Comparison of ENCODE assay signal across 25 mouse cellular contexts in genomic region chr14:76633170-76633569, GRCm38 (mm10).
A peak's percentile ranks its signal among the peaks of the same experiment; 100 is the strongest.
DNase-seq lines count a peak whose midpoint lies in the region; ATAC-seq and TF ChIP-seq lines count a peak whose summit lies in the region.
"Had no signal": no experiment of that assay in that cellular context is flagged by ENCODE, and none has a peak within 500 bp of the region (broad histone marks: within the 10 kb centered on the region; RNA-seq: fewer than 3 reads in every experiment).

No protein-coding gene starts in this region.

- no peaks in the 10 kb centered on the region for H3K27me3 ChIP-seq in embryonic facial prominence, embryonic 11.5 days (ENCODE audit: control insufficient read depth, insufficient read depth, low read length)
- H3K27me3 ChIP-seq in embryonic facial prominence, embryonic 10.5 days (replicated peaks; ENCODE audit: low read depth, poor library complexity, severe bottlenecking), result 0 out of 2 replicates have a peak, but pooled peaks cover 3% of the 10 kb centered on the region
- no peaks in the 10 kb centered on the region for H3K27me3 ChIP-seq in heart, embryonic 16.5 days (ENCODE audit: control insufficient read depth, insufficient read depth, low read length)
- H3K27me3 ChIP-seq in heart, embryonic 12.5 days (replicated peaks), result no peaks in the 10 kb centered on the region
- no peaks in the 10 kb centered on the region for H3K27me3 ChIP-seq in kidney, embryonic 15.5 days
- no peaks in the 10 kb centered on the region for H3K27me3 ChIP-seq in ES-Bruce4 (ENCODE audit: control insufficient read depth, insufficient read depth, low read length, poor library complexity, severe bottlenecking)
- H3K27me3 ChIP-seq: forebrain, embryonic 13.5 days; heart, embryonic 13.5 days; Patski had no signal

- peak; percentile 8 for DNase-seq in embryonic facial prominence, embryonic 11.5 days (ENCODE audit: low spot score)
- DNase-seq in embryonic facial prominence, embryonic 10.5 days (ENCODE audit: low spot score), result no peak
- DNase-seq in kidney, adult 9 months, result no peak
- DNase-seq in spleen, postnatal 36 days (ENCODE audit: low spot score in 2 of 2), result no peak
- DNase-seq: adrenal gland, postnatal 10 days; adrenal gland, postnatal 36 days; cerebellum, adult 18-20 months; cerebellum, adult 9-10 months; cerebellum, postnatal 14 days; gastrocnemius, postnatal 25 days; heart, postnatal 10 days; heart, postnatal 36 days had no signal

- no peaks in the 10 kb centered on the region for H3K9me3 ChIP-seq in embryonic facial prominence, embryonic 11.5 days (replicated peaks; ENCODE audit: control insufficient read depth, low read length)
- H3K9me3 ChIP-seq in embryonic facial prominence, embryonic 10.5 days, result no peaks in the 10 kb centered on the region
- 0 out of 2 replicates have a peak, but pooled peaks cover 3% of the 10 kb centered on the region for H3K9me3 ChIP-seq in heart, embryonic 16.5 days (replicated peaks; ENCODE audit: control insufficient read depth, low read length)
- no peaks in the 10 kb centered on the region for H3K9me3 ChIP-seq in heart, embryonic 12.5 days (replicated peaks)
- H3K9me3 ChIP-seq in kidney, embryonic 15.5 days (replicated peaks), result no peaks in the 10 kb centered on the region
- no peaks in the 10 kb centered on the region for H3K9me3 ChIP-seq in ES-Bruce4 (replicated peaks; ENCODE audit: control insufficient read depth, insufficient read depth, low read length, poor library complexity, severe bottlenecking)
- H3K9me3 ChIP-seq: forebrain, embryonic 10.5 days; forebrain, embryonic 13.5 days; heart, embryonic 13.5 days; hindbrain, embryonic 10.5 days had no signal

- no peak overlapping the region for H3K9ac ChIP-seq in embryonic facial prominence, embryonic 11.5 days (replicated peaks; ENCODE audit: low read length)
- no peak overlapping the region for H3K9ac ChIP-seq in heart, embryonic 16.5 days (ENCODE audit: low read length)
- H3K9ac ChIP-seq in heart, embryonic 12.5 days, result no peak overlapping the region
- no peak overlapping the region for H3K9ac ChIP-seq in kidney, embryonic 15.5 days
- peak overlapping the region; percentile 25; the same call in 1 of the 2 replicates for H3K9ac ChIP-seq in ES-Bruce4 (ENCODE audit: low read depth, poor library complexity, severe bottlenecking)
- H3K9ac ChIP-seq: forebrain, embryonic 13.5 days; heart, embryonic 13.5 days; hindbrain, embryonic 14.5 days had no signal

- TF ChIP-seq CTCF in ES-Bruce4 (IDR thresholded peaks at IDR 0.05; ENCODE audit: low read depth, low read length), result no peak

- H3K36me3 ChIP-seq in embryonic facial prominence, embryonic 11.5 days (replicated peaks; ENCODE audit: control insufficient read depth, insufficient read depth, low read depth, low read length), result no peaks in the 10 kb centered on the region
- no peaks in the 10 kb centered on the region for H3K36me3 ChIP-seq in embryonic facial prominence, embryonic 10.5 days (replicated peaks)
- no peaks in the 10 kb centered on the region for H3K36me3 ChIP-seq in heart, embryonic 16.5 days (ENCODE audit: control insufficient read depth, insufficient read depth)
- H3K36me3 ChIP-seq in heart, embryonic 12.5 days, result no peaks in the 10 kb centered on the region
- no peaks in the 10 kb centered on the region for H3K36me3 ChIP-seq in kidney, embryonic 15.5 days
- H3K36me3 ChIP-seq in ES-Bruce4 (ENCODE audit: control insufficient read depth, insufficient read depth, low read length, poor library complexity, severe bottlenecking), result no peaks in the 10 kb centered on the region
- H3K36me3 ChIP-seq: forebrain, embryonic 10.5 days; G1E; heart, embryonic 13.5 days; hindbrain, embryonic 10.5 days had no signal

- no peaks in the 10 kb centered on the region for H3K4me1 ChIP-seq in embryonic facial prominence, embryonic 11.5 days (ENCODE audit: control insufficient read depth, insufficient read depth, low read length)
- peaks cover 23% of the 10 kb centered on the region for H3K4me1 ChIP-seq in embryonic facial prominence, embryonic 10.5 days
- peaks cover 27% of the 10 kb centered on the region for H3K4me1 ChIP-seq in heart, embryonic 16.5 days (ENCODE audit: control insufficient read depth, insufficient read depth, low read length)
- peaks cover 32% of the 10 kb centered on the region for H3K4me1 ChIP-seq in heart, embryonic 12.5 days (replicated peaks)
- H3K4me1 ChIP-seq in kidney, embryonic 15.5 days, result peaks cover 44% of the 10 kb centered on the region
- H3K4me1 ChIP-seq in ES-Bruce4 (ENCODE audit: control insufficient read depth, insufficient read depth, low read length), result peaks cover 21% of the 10 kb centered on the region

- no peak overlapping the region for H3K27ac ChIP-seq in embryonic facial prominence, embryonic 11.5 days (replicated peaks; ENCODE audit: low read depth, low read length)
- no peak overlapping the region for H3K27ac ChIP-seq in embryonic facial prominence, embryonic 10.5 days (replicated peaks)
- H3K27ac ChIP-seq in heart, embryonic 16.5 days (ENCODE audit: low read length), result peak overlapping the region; percentile 16; the same call in 1 of the 2 replicates
- H3K27ac ChIP-seq in heart, embryonic 12.5 days (ENCODE audit: poor library complexity, severe bottlenecking), result no peak overlapping the region
- H3K27ac ChIP-seq in kidney, embryonic 15.5 days, result peak overlapping the region; percentile 14; the same call in 1 of the 2 replicates
- H3K27ac ChIP-seq in ES-Bruce4 (ENCODE audit: insufficient read depth, low read length), result peak overlapping the region; percentile 44
- H3K27ac ChIP-seq: forebrain, embryonic 10.5 days; forebrain, embryonic 13.5 days; heart, embryonic 13.5 days; hindbrain, embryonic 10.5 days; hindbrain, embryonic 14.5 days had no signal

- H3K4me3 ChIP-seq in embryonic facial prominence, embryonic 11.5 days (ENCODE audit: low read depth, low read length), result no peak overlapping the region
- H3K4me3 ChIP-seq in embryonic facial prominence, embryonic 10.5 days, result no peak overlapping the region
- H3K4me3 ChIP-seq in heart, embryonic 16.5 days (ENCODE audit: low read length), result no peak overlapping the region
- H3K4me3 ChIP-seq in heart, embryonic 12.5 days, result no peak overlapping the region
- no peak overlapping the region for H3K4me3 ChIP-seq in kidney, embryonic 15.5 days (replicated peaks)
- H3K4me3 ChIP-seq in ES-Bruce4 (ENCODE audit: low read depth, low read length), result 0 out of 2 replicates have a peak overlapping the region, but pooled peaks have one; percentile 27
- H3K4me3 ChIP-seq: forebrain, embryonic 10.5 days; forebrain, embryonic 13.5 days; heart, embryonic 13.5 days; hindbrain, embryonic 10.5 days had no signal

- 67% methylated on average over 6 of the region's 6 CpGs for WGBS in embryonic facial prominence, embryonic 11.5 days
- 73% methylated on average over 6 of the region's 6 CpGs for WGBS in embryonic facial prominence, embryonic 10.5 days
- 45% methylated on average over 6 of the region's 6 CpGs for WGBS in heart, embryonic 16.5 days
- WGBS in heart, embryonic 12.5 days, result 60% methylated on average over 6 of the region's 6 CpGs
- 39% methylated on average over 6 of the region's 6 CpGs for whole genome bisulfite sequencing in kidney, embryonic 15.5 days

- no peak for TF ChIP-seq POLR2A in ES-Bruce4 (IDR thresholded peaks at IDR 0.05; ENCODE audit: insufficient read depth, low read length)

- TF ChIP-seq EP300 in ES-Bruce4 (IDR thresholded peaks at IDR 0.05; ENCODE audit: insufficient read depth, low read depth, low read length), result no peak

- no peak overlapping the region for H3K4me2 ChIP-seq in embryonic facial prominence, embryonic 11.5 days (ENCODE audit: low read depth, low read length)
- H3K4me2 ChIP-seq in heart, embryonic 16.5 days (ENCODE audit: low read depth, low read length), result no peak overlapping the region
- no peak overlapping the region for H3K4me2 ChIP-seq in heart, embryonic 12.5 days
- no peak overlapping the region for H3K4me2 ChIP-seq in kidney, embryonic 15.5 days
- H3K4me2 ChIP-seq: forebrain, embryonic 13.5 days; heart, embryonic 13.5 days; hindbrain, embryonic 14.5 days had no signal

- no peak for ATAC-seq in embryonic facial prominence, embryonic 11.5 days (replicated peaks; ENCODE audit: insufficient number of reproducible peaks, low FRiP score, low TSS enrichment, low read depth)
- ATAC-seq in heart, embryonic 16.5 days (replicated peaks; ENCODE audit: extremely low read depth, insufficient read depth, low FRiP score), result no peak
- ATAC-seq in heart, embryonic 12.5 days (ENCODE audit: insufficient number of reproducible peaks, low FRiP score), result no peak
- no peak for ATAC-seq in kidney, embryonic 15.5 days (replicated peaks; ENCODE audit: low FRiP score)
- ATAC-seq: forebrain, embryonic 13.5 days; forebrain, embryonic 16.5 days; intestine, postnatal 0 days; Patski had no signal

Comparison
In these comparisons a context has a peak if more than half of its experiments do, and no peak if none do; other contexts are left out.
1. H3K27ac ChIP-seq: peak in heart, embryonic 16.5 days (single experiment), kidney, embryonic 15.5 days (single experiment) and ES-Bruce4 (single experiment); none in embryonic facial prominence, embryonic 11.5 days (single experiment), embryonic facial prominence, embryonic 10.5 days (single experiment) and heart, embryonic 12.5 days (single experiment).